Mouse (Mus musculus): ENCODE data around the gene Tet2.

DNA sequence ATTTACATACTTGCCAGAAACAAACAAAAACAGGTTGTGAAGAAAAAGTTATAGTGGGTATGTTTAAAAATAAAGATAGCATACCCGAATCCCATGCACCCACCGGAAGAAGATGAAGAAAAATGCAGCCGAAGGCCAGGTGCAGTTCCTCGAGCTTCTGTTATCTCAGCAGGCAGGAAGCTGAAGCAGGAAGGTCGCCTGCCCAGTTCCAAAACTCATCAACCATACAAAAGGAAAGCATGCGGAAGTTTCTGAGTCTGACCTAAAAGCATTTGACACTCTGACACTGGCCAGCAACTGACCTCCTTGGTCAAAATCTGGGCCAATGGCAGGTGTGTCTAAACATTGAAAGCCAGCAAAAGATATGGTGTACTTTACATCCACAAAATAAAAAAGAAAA, 26.8 kb downstream of the Tet2 start:
- TF ChIP-seq CTCF (IDR thresholded peaks at IDR 0.05) (no peak), EP300 (IDR thresholded peaks at IDR 0.05) (no peak)

Measured in lung, postnatal 0 days (tissue).